Mouse (Mus musculus) megakaryocyte, embryonic 14.5 days (primary cell): ENCODE data around the gene Patj.

Experiments
- FLI1 ChIP-seq: IDR thresholded peaks from 2 replicates; pipeline ENCODE4 v1.6.1; 2012; ENCODE audit warnings: low read length, inconsistent platforms, mixed read lengths
- GATA1 ChIP-seq: IDR thresholded peaks from 3 replicates; pipeline ENCODE4 v1.6.1; 2012; ENCODE audit warnings: mixed read lengths, low read length, inconsistent platforms, borderline replicate concordance

- TF ChIP-seq GATA1 (no peak), FLI1 (no peak)
These were observed 160.9 kb downstream of the Patj start for GRCm38 (mm10) chr4:98556449-98556848.
